Mouse (Mus musculus): ENCODE measurements around the gene Wipf2.
"Not testable (repeated sequence)": the region's sequence is repeated elsewhere in the genome, so short reads cannot be mapped to it uniquely, and the experiment has no call there.

Gene Wipf2

DNA sequence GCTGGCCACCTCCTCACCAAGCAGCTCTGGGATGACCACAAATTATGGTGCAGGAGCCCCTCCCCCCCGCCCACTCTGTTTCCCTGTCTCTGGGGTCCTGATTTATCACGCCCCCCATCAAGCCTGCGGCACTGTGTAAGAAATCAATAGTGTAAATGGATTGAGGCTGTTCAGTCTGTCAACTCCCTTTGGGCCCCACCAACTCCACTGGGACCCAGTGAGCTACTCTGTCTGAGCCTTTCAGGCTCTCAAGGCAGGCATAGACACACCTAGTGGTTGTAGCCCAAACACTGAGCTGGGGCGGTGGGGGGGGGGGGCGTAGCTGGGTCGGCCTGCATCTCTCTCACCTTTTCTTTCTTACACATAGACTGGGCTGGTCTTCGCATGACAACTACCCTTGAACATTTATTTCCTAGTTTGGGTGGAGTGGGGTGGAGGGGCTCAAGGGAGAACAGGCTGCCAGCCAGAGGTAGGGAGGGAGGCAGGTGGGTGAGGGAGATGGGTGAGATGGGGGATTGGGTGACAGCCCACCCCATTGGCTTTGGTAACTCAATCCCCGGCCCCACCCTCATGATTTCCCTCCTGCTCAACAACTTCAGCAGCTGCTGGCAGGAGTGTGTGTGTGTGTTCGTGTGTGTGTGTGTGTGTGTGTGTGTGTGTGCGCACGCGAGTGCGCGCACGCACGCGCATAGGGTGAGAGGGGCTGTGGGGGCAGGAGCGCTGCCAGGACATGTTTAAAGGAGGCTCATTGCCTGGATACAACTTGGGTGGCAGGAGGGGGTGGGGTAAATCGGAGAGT lies 69.1 kb downstream of the Wipf2 start:
- DNase-seq: peak; percentile 27

DNA sequence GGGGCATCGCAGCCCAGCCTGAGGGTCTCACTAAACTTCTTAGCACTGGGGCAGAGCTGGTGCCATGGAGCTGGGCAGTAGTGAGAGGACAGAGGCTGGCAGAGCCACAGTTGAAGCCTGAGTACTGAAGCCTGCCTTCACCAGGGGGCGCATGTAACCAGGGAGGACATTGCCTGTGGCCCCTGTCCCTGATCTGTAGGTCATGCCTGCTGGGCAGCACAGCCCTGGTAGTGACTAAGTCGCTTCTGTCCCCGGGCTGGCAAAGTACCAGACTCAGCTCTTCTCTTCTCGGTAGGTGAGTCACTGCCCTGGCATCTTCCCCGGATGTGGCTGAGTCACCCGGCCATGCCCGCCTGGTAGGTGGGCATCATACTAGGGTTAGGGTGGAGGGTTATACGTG lies 69.7 kb downstream of the Wipf2 start:
- DNase-seq: peak; percentile 50

DNA sequence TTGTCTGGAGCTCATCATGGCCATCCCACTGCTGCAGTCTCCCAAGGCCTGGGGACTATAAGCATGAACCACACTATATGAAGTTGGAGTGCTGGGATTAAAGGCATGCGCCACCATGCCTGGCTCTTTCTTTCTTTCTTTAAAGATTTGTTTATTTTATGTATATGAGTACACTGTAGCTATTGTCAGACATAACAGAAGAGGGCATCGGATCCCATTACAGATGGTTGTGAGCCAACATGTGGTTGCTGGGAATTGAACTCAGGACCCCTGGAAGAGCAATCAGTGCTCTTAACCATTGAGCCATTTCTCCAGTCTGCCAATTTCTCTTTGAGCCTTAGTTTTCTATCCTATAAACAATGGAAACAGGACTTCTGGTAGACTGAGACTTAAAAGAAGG lies 70.4 kb downstream of the Wipf2 start:
- not testable (repeated sequence) for DNase-seq

DNA sequence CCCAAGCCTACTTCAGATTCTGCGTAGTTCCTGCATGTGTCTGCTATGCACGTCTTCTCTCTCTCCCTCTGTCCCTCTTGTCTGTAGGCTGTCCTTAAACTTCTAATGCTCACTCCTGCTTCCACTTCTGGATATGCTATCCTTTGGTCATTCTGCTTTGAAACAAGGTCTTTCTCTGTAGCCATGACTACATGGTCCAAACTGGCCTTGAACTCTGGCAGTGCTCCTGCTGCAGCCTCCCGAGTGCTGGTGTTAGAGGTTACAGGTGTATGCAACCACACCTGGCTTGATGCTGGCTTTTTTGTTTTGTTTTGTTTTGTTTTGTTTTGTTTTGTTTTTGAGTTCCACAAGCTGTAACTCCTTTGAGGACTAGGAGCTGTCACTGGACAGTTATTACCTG lies 70.9 kb downstream of the Wipf2 start:
- no peak for DNase-seq

DNA sequence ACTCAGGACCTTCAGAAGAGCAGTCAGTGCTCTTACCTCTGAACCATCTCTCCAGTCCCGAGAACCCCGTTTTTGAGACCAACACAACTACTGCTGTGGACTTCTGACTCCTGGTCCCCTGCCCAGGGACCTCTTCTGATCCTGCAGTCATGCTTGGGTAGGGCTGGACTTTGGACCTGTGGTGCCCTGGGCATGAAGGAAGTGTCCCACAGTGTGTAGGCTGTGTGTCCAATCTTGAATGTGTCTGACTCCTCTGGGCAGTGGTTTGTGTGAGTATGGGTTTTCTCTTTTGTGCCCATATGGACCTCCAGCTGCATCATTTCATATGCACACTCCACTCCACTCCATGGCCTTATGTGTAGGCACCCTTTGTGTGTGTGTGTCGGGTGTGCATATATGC lies 71.7 kb downstream of the Wipf2 start:
- no peak for DNase-seq

DNA sequence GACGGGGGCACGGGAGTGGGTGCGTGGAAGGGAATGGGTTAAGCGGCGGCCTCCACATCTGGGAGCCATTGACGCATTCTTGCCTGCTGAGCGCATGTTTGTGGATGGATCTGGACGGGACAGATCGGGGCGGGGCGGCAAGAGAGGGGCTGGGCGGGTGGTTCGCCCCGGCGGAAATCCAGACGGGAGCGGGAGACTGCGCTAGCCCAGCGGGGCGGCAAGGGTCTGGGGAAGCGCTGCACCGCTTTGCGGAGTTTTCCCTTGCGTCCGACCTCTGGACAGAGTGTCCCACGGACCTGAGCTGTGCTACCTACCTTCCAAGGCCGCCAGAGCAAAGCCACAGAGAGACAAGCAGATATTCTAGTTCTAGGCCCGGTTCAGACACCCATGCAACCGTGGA lies 72.7 kb downstream of the Wipf2 start:
- peak; percentile 62 for DNase-seq

DNA sequence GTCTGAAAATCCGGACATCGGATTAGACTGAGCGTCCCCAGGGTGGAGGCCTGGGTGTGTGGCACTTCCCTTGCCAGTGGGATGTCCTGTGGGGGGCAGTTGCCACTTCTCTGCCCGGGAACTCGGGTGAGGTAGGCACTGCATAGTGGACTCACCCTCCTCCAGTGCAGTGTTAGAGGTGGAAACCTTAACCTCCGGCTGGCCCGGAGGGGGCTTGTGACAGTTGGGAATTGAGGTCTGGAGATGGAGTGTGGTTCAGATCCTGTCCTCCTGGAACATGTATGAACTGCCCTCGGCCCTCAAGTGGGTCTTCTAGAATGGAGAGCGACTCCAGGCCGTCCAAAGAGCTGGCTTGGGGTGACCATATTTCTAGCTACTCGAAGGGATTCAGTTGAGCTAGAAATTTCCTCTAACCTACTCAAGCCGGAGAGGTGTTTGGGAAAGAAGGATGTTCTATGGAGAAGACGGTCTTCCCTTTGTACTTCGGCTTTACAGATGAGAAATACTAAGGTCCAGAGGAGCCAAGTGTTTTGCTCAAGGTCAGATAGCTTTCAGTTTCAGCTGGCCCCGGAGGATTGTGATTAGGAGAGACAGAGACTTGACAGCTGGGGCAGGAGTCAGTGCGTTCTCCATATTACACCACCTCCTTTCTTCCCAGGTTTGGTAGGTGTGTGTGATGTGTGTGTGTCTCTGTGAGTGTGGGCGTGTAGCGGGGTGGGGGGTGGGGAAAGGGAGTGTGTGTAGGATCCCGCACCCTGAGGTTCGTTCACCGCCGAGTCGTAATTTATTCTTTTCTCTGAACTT lies 73.4 kb downstream of the Wipf2 start:
- no peak for DNase-seq

DNA sequence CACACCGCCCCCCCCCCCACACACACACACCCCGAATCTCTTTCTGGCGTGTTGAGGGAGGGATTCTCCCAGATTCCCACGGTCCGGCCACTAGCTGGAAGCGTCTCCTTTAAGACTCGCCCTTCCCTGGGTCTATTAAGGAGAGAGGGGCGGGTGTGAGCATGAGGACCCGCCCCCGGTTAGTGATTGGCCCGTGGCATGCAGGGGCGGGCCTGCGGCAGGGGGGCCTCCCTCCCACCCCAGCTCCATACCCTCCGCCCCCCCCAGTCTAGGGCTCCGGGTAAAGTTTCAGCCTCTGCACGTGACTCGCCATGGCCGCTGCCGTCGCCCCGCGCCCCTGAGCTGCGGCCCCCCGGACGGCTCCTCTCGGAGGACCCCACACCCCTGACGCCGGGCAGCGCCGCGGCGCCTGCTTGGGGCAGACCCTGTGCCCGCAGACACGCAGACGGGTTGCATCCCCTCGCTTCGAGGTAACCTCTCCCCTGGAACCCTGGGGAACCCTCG lies 74.0 kb downstream of the Wipf2 start:
- peak; percentile 85 for DNase-seq

DNA sequence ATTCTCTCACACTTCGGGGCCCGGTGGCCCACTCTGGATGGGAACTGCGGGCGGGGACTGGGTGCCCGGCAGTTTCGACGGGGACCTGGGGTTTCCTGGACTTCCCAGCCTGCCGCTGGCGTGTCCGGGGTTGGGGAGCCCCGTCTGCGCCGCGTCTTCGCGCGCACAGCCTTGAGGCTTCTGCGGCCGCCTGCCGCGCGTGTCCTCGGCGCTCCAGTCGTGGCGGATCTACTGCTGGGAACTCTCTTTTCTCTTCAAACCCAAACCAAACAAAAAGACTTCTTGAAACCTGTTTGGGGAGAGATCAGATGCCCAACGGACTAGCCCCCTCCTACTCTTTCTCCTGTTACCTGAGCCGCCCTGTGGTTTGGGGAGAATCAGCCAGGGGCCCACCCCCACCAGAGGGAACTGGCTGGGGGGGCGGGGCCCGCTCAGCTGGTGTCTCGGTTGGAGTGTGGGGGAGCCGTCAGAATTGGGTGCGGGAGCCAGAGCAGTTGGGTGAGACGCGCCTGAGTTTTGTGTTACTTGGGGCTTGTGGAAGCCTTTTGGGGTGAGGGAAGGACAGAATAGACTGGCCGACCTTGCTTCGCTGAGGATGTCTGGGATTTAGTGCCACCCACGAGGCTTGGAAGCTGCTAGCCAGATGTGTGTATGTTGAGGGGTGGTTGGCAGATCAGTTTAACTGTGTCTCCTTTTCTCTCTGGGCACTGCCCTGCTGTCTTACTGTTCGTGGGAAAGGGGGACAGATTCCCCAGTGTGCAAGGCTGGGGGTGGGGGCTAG lies 74.7 kb downstream of the Wipf2 start:
- no peak for DNase-seq

DNA sequence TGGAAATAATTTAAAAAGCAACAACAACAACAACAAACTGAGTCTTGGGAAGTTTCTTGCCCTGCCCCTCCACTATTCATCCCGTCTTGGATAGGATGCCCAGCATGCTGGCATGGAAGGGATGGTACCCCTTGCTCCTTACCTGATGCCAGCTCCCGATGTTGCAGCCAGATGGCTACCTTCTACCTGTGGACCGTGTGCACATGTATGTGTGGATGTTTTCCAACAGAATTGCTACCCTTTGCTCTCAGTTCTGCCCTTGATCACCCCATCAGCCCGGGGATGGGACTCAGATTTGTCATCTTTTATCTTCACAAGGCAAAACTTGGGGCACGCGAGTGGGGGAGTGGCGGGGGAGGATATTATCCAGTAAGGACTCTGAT lies 75.3 kb downstream of the Wipf2 start:
- no peak for DNase-seq

DNA sequence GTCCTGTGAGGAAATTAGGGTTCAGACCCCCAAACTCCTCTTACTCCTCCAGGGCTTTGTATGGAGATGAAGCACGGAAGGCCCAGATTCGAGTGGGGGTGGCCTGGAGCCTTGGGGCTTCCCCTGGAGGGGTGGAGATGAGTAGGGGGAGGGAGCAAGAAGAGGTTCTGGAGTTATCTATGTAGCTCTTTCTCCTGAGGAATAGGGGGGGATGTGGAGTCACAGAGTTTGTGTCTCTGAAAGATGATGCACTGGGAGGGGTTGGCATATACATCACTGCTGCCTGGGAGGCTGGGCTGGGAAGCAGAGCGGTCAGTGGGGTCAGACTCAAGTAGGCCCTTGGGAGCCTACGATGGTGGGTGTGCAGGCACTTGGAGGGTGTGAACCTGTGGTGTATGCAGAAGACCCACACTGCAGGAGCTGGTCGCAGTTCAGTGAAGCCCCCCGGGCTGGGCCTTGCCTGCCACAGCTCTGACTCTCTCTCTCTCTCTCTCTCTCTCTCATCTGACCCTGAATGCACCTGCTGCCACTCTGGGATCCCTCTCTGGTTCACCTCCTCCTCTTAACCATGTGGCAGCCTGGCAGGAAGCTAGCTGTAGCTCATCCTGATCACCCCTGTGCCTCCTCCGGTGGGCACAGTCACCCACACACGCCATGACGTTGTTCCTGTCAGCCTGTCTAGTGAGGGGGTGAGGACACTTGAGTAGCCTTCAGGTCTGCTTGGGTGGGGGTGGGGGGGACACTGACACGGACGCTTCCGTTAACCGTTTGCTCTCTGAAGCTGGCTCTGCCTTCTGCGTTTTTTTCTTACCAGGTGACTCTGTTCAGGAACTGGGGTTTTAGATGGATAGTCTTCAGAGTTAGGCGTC lies 75.9 kb downstream of the Wipf2 start:
- no peak for DNase-seq

DNA sequence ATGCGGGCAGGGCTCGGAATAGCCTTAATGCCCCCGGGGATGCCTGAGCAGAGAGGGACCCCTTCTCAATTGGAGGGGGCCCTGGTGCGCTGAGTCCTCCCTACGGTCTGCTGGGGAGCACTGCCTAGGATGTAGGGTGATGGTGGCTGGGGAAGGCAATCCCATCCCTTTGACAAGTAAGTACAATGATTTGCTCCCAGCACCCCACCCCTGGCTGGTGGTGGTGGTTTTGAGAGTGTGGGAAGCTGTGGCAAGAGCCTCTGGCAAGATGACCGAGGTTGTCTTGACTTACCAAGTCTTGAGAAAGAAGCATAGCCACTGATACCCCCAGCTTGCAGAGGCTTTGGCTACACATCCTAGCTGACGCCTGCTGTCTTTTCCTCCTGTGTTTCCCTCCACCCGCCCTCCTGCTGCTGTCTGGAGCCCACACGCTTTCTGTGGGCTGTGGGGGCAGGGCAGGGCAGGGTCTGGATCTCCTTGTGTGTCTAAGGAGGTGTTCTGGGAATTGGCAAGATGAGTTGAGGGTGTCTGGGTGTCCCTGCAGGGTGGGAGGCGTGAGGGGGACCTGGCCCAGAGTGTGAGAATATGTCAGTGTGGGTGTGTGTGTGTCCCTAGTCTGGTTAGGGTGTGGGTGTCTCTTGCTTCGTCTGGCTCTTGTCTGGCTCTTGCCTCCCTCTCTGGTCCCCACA lies 76.7 kb downstream of the Wipf2 start:
- no peak for DNase-seq

DNA sequence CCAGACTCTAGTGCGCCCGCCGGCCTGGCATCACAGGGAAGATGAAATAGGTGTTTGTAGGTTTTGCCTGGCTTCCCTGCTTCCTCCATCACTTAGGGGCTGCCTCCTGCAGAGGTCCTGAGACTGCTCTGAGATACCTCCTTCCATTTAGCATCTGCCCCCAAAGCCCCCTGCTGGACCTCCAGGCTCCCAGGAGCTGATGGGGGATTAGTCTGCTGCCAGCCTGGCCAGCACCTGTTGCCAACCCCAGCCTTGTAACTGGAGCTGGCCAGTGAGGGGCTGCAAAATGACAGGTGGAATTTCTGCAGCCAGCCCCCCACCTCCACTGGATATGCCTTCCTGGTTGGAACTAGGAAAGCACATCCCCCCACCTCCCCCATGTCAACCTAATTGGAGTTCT lies 77.3 kb downstream of the Wipf2 start:
- no peak for DNase-seq

DNA sequence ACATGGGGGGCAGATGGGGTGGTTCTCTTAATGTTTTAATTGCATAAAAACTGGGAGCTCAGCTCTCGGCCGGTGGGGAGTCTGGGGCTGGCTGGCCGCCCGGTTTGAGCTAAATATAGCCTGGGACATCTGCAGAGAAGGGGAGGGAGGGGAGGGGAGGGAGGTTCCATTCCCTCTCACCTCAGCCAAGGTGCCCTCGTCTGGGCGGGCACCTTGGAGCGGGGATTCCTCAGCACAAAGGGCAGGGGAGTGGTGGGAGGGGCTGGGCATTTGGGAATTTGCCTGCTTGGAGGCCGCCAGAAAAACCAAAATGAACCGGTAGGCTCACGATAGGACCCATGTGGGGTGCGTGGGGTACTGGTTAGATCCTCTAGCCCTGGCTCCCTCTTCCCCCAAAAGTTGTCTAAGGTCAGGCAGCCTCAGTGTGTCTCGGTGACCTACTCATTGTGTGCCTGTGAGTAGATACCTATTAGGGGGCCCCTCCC lies 77.9 kb downstream of the Wipf2 start:
- no peak for DNase-seq

DNA sequence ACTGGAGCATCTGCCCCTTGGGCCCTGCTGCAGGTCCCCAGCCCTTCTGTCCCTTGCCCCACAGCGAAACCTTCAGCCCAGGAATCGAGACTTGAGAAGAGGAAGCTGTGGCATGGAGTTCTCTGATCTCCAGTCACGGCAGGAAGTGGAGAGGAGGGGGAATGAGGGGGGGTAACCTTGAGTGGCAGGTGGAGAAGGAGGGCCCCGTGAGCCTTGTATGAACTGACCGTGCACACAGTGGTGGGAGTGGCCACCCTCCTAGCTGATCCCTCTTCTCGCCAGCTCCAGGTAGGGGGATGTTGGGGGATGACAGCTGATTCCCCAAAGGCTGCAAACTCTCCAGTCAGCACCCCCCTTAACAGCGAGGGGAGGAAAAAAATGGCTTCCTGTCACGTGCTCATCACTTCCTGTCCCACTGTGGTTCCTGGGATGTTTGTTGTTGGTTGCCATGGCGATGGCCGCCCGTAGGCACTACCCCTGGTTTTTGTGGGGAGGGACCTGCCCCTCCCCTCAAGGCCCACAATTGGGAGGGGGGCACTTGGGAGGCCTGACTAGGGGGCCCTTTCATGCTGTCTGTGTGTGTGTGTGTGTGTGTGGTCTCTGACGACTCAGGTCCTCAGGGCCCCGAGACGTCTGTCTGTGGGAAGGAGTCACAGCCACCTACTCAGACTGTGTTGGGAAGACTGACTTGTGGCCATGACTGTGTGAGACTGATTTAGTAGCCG lies 78.5 kb downstream of the Wipf2 start:
- peak; percentile 60 for DNase-seq

DNA sequence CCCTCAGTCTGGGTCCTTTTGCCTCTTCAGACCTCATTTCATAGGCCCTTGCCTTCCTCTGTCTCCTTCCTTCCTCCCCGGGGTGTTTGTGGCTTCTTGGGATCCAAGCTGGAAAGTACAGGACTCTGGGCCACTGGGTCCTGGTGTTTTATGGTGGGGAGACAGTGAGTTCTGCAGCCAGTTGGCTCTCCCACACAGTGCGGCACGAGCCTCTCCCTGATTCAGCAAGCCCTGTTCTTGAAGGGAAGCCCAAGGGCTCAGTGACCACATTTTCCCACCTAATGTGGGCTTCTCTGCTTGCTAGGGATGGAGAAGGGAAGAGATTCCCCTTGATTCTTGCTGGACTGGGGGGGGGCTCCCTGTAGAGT lies 79.1 kb downstream of the Wipf2 start:
- DNase-seq: no peak

DNA sequence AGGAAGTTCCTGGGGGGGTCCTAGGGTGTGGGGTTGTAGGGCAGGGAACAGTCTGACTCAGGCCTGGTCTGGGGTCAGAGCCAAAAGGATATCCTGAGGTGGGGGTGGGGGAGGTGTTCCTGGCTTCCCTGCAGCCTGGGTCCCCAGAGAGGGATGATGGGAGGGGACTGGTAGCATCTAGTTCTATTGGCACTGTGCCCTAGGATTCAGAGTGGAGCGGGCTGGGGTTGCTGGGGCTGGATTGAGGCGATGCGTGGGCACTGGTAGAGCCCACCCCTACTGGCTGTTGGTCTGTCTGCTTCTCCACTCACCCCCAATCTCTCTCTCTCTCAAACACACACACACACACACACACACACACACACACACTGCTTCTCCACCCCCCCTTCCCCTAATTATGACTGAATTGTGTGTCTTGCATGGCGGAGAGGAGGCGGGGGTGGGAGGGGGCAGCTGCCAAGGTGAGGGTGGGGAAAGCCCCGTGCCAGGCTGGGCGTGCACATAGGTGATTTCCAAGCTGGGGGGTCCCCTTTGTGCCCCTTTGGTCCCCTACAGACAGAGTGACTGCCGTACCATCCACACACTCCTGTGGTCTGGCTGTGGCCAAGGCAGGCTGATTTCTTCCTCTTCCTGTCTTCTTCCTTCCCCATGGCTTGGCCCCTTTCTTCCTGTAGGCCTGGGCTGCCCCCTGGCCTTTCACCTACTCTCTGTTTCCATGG lies 79.6 kb downstream of the Wipf2 start:
- no peak for DNase-seq

DNA sequence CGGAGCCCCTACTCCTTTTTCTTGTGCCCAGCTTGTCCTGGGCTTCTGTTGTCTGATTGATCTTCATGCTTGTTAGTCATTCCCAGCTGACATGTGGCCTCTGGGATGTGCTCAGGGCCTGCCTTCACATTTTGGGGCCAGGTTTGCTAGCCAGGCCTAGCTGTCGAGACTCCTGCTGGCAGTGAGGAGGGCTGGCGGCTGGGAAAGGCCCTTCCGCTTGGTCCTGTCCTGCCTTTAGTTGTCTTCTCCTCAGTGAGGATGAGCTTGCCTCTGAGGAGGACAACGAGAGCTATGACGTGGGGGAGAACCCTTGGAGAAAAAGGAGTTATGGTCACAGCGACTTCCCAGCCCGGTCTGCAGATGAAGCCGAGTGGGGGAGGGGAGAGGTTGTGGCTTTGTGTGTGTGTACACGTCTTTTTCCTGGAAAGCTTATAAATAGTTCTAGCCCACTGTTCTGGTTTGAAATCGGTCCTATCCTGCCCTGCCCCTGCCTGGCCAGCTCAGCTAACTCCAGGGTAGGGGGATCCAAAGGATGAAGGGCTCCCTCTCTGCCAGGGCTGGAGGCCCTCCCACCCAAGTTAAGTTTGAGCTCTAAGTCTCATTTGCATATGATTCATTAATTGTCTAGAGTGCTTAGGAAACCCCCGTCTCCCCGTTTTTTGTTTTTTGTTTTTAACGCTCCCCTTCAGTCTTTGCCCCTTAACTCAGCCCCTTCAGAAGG lies 80.5 kb downstream of the Wipf2 start:
- no peak for DNase-seq

DNA sequence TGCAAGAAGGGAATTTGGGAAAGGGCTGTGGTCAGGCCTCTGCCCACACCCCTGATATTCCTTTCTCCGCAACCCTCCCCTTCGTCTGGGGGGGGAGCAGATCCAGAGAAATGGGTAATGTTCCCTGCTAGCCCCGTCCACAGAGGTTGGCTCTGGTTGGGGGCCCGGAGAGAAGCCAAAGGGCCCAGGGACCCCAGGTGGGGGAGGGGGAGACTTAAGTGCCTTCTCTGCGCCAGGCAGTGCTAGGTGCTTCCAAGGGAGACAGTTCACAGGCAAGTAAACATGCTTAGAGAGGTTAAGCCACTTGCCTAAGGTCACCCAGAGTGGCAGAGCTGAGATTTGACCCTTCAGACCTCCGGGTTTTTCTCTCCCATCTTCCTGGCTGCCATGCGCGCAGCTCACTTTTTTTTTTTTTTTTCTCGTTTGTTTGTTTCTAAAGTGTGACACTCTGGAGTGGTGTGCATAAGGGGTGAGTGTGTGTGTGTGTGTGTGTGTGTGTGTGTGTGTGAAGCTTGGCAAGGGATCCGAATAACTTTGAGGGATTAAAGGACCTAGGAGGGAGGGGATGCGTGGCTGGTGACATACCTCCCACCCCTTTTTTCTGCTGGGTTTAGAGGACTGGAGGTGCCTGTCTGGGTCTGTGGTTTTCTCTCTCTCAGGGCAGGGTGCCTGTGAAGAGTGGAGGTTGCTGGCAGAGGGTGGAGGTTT lies 81.6 kb downstream of the Wipf2 start:
- DNase-seq: no peak

All from liver (tissue).